Mouse (Mus musculus): ENCODE data around the gene Nedd4.
A peak's percentile ranks its signal among the peaks of the same experiment; 100 is the strongest.

- TF ChIP-seq CTCF (IDR thresholded peaks at IDR 0.05), result no peak
- TF ChIP-seq POLR2A (IDR thresholded peaks at IDR 0.05; ENCODE audit: insufficient read depth, low read depth, low read length), result no peak
- peak; percentile 28; the same call in 1 of the 2 replicates for TF ChIP-seq EP300 (IDR thresholded peaks at IDR 0.05; ENCODE audit: insufficient read depth, low read depth, low read length)
Measured at GRCm38 (mm10) chr9:72763050-72763718, 101.0 kb downstream of the Nedd4 start.
